ENCODE assay signal across 10 mouse cellular contexts in the genomic region with DNA sequence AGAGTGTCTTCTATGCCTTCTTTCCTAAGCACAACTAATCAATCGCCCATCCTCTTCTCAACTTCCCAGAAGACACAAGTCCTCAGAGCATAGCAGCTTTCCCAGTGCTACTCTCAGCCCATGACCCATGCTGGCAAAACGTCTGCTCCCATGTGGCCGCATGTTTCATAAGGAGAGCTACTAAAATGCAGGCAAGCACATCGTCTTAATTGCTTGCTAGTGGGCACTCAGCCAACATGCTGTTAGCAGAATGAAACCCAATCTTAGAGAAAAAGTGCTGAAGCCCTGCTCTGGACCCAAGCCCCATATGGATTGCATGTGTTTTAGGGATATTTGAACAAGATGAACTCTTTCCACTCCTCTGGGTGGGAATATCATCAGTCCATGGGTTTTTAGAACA.
DNase-seq lines count a peak whose midpoint lies in the region; ATAC-seq lines count a peak whose summit lies in the region.
"Had no signal": no experiment of that assay in that cellular context is flagged by ENCODE, and none has a peak within 500 bp of the region (broad histone marks: within the 10 kb centered on the region; RNA-seq: fewer than 3 reads in every experiment).

No protein-coding gene starts in this region.

- DNase-seq in cerebellum, postnatal 14 days: peak; percentile 27 to 37
- no peak for DNase-seq in cerebellum, postnatal 36 days
- DNase-seq in left cerebral cortex, postnatal 4 days: peak; percentile 57
- DNase-seq in left cerebral cortex, postnatal 14 days (ENCODE audit: low spot score in 2 of 2): no peak
- DNase-seq in mesoderm, embryonic 11.5 days (ENCODE audit: low read depth, low spot score): peak; percentile 50
- no peak for DNase-seq in urinary bladder, postnatal 4 days (ENCODE audit: low spot score in 2 of 2)
- no peak for DNase-seq in yolk sac, embryonic 10.5 days (ENCODE audit: low spot score)

- no peaks in the 10 kb centered on the region for H3K36me3 ChIP-seq in kidney, embryonic 15.5 days
- H3K36me3 ChIP-seq: midbrain, embryonic 12.5 days had no signal

- H3K9me3 ChIP-seq in kidney, embryonic 15.5 days (replicated peaks): no peaks in the 10 kb centered on the region
- H3K9me3 ChIP-seq: midbrain, embryonic 12.5 days had no signal

- H3K27me3 ChIP-seq in kidney, embryonic 15.5 days: no peaks in the 10 kb centered on the region
- H3K27me3 ChIP-seq: midbrain, embryonic 12.5 days had no signal

- no peak overlapping the region for H3K9ac ChIP-seq in kidney, embryonic 15.5 days
- H3K9ac ChIP-seq: midbrain, embryonic 12.5 days had no signal

- no peak overlapping the region for H3K4me2 ChIP-seq in kidney, embryonic 15.5 days
- H3K4me2 ChIP-seq: midbrain, embryonic 12.5 days had no signal

- no peak overlapping the region for H3K27ac ChIP-seq in kidney, embryonic 15.5 days
- H3K27ac ChIP-seq: heart, adult 2 months; midbrain, embryonic 12.5 days had no signal

- intact Hi-C loops in left cerebral cortex, postnatal 4 days (cut with DNase I): no loop called here
- intact Hi-C loops in left cerebral cortex, postnatal 14 days (cut with DNase I): no loop called here

- 30% methylated on average over 4 of the region's 4 CpGs for WGBS in kidney, embryonic 15.5 days

- H3K4me1 ChIP-seq in kidney, embryonic 15.5 days: peaks cover 4% of the 10 kb centered on the region; the same call in 1 of the 2 replicates
- H3K4me1 ChIP-seq: midbrain, embryonic 12.5 days had no signal

- peak; percentile 71 for ATAC-seq in kidney, embryonic 15.5 days (replicated peaks; ENCODE audit: low FRiP score)

- H3K4me3 ChIP-seq in kidney, embryonic 15.5 days (replicated peaks): no peak overlapping the region
- H3K4me3 ChIP-seq: heart, adult 2 months; midbrain, embryonic 12.5 days had no signal

Comparison
In these comparisons a context has a peak if more than half of its experiments do, and no peak if none do; other contexts are left out.
1. DNase-seq: peak in cerebellum, postnatal 14 days (2 of 2), left cerebral cortex, postnatal 4 days (single experiment) and mesoderm, embryonic 11.5 days (single experiment); none in cerebellum, postnatal 36 days (0 of 2), left cerebral cortex, postnatal 14 days (0 of 2), urinary bladder, postnatal 4 days (0 of 2) and yolk sac, embryonic 10.5 days (single experiment).